Mouse (Mus musculus): ENCODE results near the gene Uba2. TPM values are rescaled to one million over a fixed set of nuclear protein-coding genes. Genes with fewer than 3 reads are reported as not detected.

Uba2 gene
- polyA plus RNA-seq, 1 experiment from 2014 or later: 187 TPM

DNA sequence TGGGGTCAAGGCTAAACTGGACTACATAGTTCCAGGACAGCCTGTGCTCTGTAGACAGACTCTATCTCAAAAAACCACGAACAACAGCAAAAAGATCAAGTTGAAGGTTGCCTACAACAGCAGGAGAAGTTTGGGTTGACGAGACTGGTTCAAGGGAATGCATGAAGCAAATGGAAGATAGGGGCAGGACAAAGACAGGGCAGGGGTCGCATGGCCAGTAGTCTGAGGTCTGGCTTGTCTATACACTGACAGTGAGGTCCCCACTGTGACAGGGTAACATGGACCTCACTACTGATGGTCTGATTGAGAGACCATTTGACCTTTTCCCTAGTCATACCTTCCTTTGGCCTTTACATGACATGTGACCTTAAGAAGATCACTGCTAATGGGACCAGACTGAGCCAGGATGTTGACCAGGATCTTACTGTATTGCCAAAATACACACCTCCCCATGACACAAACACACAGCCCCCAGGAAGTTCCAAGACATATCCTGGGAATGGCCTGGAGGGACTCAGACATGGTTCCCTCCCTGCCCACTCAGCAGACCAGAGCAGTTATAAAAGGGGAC, 74.4 kb downstream of the Uba2 start, which contains the start of gene Scgb1b30:
Gene Scgb1b30, plus strand, starts transcription at position 521 of the 571 bp plus-strand sequence.
- no peaks in the 10 kb centered on the region for H3K27me3 ChIP-seq (replicated peaks; ENCODE audit: control insufficient read depth, insufficient read depth, low read length)
- DNase-seq (ENCODE audit: low spot score): no peak
- no peaks in the 10 kb centered on the region for H3K4me1 ChIP-seq (replicated peaks; ENCODE audit: control insufficient read depth, insufficient read depth, low read length)
- H3K9ac ChIP-seq (ENCODE audit: low read length): no peak within 1 kb of the TSS
- no peaks in the 10 kb centered on the region for H3K36me3 ChIP-seq (ENCODE audit: control insufficient read depth, insufficient read depth, low read length)
- H3K27ac ChIP-seq (ENCODE audit: low read depth): no peak within 1 kb of the TSS
- no peak within 1 kb of the TSS for H3K4me2 ChIP-seq (ENCODE audit: low read length)
- ATAC-seq (replicated peaks; ENCODE audit: low FRiP score, low TSS enrichment, low read depth): no peak
- 73% methylated on average over 3 of the region's 3 CpGs for WGBS
- no peak within 1 kb of the TSS for H3K4me3 ChIP-seq (ENCODE audit: low read depth, low read length)
- H3K9me3 ChIP-seq (ENCODE audit: control insufficient read depth, low read length): peaks cover 5% of the 10 kb centered on the region; the same call in 1 of the 2 replicates

Other genes starting within 250 kb of the Uba2 start
- not detected in 2 replicates for gene Scgb2b26, start 224.6 kb downstream of the Uba2 start, polyA plus RNA-seq (2014; fragmentation: Nextera tagmentation; extraction: Ambion mirVana)
- not detected in 2 replicates for gene Scgb2b27, start 155.7 kb downstream of the Uba2 start, polyA plus RNA-seq (2014; fragmentation: Nextera tagmentation; extraction: Ambion mirVana)
- gene Scgb1b27, start 148.1 kb downstream of the Uba2 start, polyA plus RNA-seq (2014; fragmentation: Nextera tagmentation; extraction: Ambion mirVana): not detected in 2 replicates
- not detected in 2 replicates for gene Scgb1b30, start 74.2 kb downstream of the Uba2 start, polyA plus RNA-seq (2014; fragmentation: Nextera tagmentation; extraction: Ambion mirVana)
- 5.3 and 5.5 TPM in 2 replicates for gene Wtip, start 36.3 kb downstream of the Uba2 start, polyA plus RNA-seq (2014; fragmentation: Nextera tagmentation; extraction: Ambion mirVana)
- 57.2 and 58.7 TPM in 2 replicates for gene Pdcd2l, start 27.1 kb upstream of the Uba2 start, polyA plus RNA-seq (2014; fragmentation: Nextera tagmentation; extraction: Ambion mirVana)
- 429 and 451 TPM in 2 replicates for gene Gpi1, start 60.7 kb upstream of the Uba2 start, polyA plus RNA-seq (2014; fragmentation: Nextera tagmentation; extraction: Ambion mirVana)
- gene Gm6096, start 81.4 kb upstream of the Uba2 start, polyA plus RNA-seq (2014; fragmentation: Nextera tagmentation; extraction: Ambion mirVana): 0.69 TPM in 1 of 2 replicates, not detected in the other
- gene 4931406P16Rik, start 144.0 kb upstream of the Uba2 start, polyA plus RNA-seq (2014; fragmentation: Nextera tagmentation; extraction: Ambion mirVana): 37.8 and 47.5 TPM in 2 replicates
- gene Lsm14a, start 223.7 kb upstream of the Uba2 start, polyA plus RNA-seq (2014; fragmentation: Nextera tagmentation; extraction: Ambion mirVana): 53.1 and 54.0 TPM in 2 replicates